Mouse (Mus musculus) right cerebral cortex, postnatal 10 days (tissue): ENCODE measurements around the gene Mapk1ip1.

Source experiments
- DNase-seq, 2 experiments: peaks; one replicate each; pipeline ENCODE4 v3.0.0; 2021; ENCODE audit warnings: low spot score in 2 of 2

The Mapk1ip1 gene

GRCm38 (mm10) chr7:138845544-138846391 is at the start of gene Mapk1ip1, which contains the start of gene Ppp2r2d:
TSS of gene Mapk1ip1 (minus strand) at chr7:138846273.
TSS of gene Ppp2r2d (plus strand) at chr7:138846079.
- DNase-seq = peak; percentile 97 to 98

- no peak for DNase-seq
These were observed 39.6 kb upstream of the Mapk1ip1 start for GRCm38 (mm10) chr7:138885365-138886289.

GRCm38 (mm10) chr7:138883724-138884123 is 37.7 kb upstream of the Mapk1ip1 start:
- DNase-seq = no peak

GRCm38 (mm10) chr7:138875031-138875430 is 29.0 kb upstream of the Mapk1ip1 start:
- peak in 1 of 2 experiments; percentile 9 for DNase-seq

GRCm38 (mm10) chr7:138872956-138873355 is 26.9 kb upstream of the Mapk1ip1 start:
- DNase-seq = no peak

- DNase-seq = no peak
These were observed 22.2 kb upstream of the Mapk1ip1 start for GRCm38 (mm10) chr7:138868316-138868715.

- no peak for DNase-seq
These were observed 21.2 kb upstream of the Mapk1ip1 start for GRCm38 (mm10) chr7:138867286-138867685.

- DNase-seq = no peak
These were observed 18.7 kb upstream of the Mapk1ip1 start for GRCm38 (mm10) chr7:138864776-138865175.

GRCm38 (mm10) chr7:138863950-138864572 is 18.0 kb upstream of the Mapk1ip1 start:
- no peak for DNase-seq

- no peak for DNase-seq
These were observed 10.6 kb upstream of the Mapk1ip1 start for GRCm38 (mm10) chr7:138856670-138857069.

- DNase-seq = no peak
These were observed 8.1 kb upstream of the Mapk1ip1 start for GRCm38 (mm10) chr7:138854201-138854600.

GRCm38 (mm10) chr7:138853417-138854031 is 7.5 kb upstream of the Mapk1ip1 start:
- no peak for DNase-seq

GRCm38 (mm10) chr7:138850083-138850482 is 4.0 kb upstream of the Mapk1ip1 start:
- DNase-seq = no peak

GRCm38 (mm10) chr7:138848028-138848920 is 2.2 kb upstream of the Mapk1ip1 start:
- no peak for DNase-seq

- no peak for DNase-seq
These were observed 1.4 kb upstream of the Mapk1ip1 start for GRCm38 (mm10) chr7:138847316-138848027.

GRCm38 (mm10) chr7:138846502-138846991 is 474 bp upstream of the Mapk1ip1 start:
- peak; percentile 61 to 66 for DNase-seq

- DNase-seq = no peak
These were observed 962 bp downstream of the Mapk1ip1 start for GRCm38 (mm10) chr7:138845111-138845510.

GRCm38 (mm10) chr7:138843421-138843820 is 2.7 kb downstream of the Mapk1ip1 start:
- no peak for DNase-seq

- no peak for DNase-seq
These were observed 4.5 kb downstream of the Mapk1ip1 start for GRCm38 (mm10) chr7:138841436-138842151.
